Mouse (Mus musculus): Measurements from ENCODE around the gene Hmces. TPM values are rescaled to one million over a fixed set of nuclear protein-coding genes. Genes with fewer than 3 reads are reported as not detected.

Hmces gene
- 19.4 and 20.3 TPM in 2 replicates for polyA plus RNA-seq (2012; rRNA removed)

DNA sequence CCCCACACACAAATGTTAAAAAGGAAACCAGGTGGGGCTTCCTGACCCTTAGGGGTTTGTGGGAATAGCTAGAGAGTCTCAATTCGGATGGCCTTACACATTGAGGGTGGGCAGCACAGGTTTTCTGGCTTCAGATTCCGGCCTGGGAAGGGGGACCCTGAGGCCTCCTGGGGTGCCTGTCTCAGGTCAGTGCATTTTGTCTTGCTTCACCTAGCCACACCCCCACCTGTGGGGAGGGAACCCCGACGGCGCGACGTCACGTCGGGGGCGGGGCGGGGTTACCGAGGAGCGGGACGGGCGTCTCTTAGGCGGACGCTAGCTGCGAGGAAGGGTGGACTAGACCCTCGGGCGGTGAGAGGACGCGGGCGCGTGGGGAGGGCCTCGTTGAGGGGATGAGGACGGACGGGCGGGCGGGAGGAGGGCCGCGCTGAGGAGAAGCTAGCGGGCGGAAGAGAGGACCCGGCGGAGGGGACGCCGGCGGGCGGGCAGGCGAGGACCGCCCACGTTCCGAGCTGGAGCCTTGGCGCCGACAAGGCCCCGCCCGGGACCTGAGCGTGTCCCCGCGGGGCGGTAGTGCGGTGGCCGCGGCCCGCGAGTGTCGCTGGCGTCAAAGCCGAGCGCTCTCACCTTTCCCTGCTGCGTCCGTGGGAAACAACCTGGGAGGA, at the start of gene Hmces:
Gene Hmces, plus strand, starts transcription at position 275 of the 665 bp plus-strand sequence.
- peak; percentile 58 for DNase-seq (ENCODE audit: low read depth, low spot score)
- 1% methylated on average over 61 of the region's 62 CpGs for WGBS

DNA sequence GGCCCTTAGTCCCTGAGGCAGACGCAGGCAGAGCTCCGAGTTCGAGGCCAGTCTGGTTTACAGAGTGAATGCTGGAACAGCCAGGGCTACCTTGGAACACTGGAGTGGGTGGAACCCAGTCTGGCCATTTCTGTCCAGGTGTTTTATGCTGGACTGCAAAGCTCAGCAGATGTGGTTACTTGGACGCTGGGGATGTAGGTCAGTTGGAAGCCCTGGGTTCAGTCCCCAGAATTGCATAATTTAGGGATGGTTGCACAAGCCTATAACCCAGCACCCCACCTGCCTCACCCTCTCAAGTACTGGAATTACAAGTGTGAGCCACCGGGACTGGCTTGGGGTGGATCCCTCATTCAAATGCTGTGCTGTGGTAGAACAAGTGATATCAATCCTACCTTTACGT, 47.5 kb upstream of the Hmces start:
- 79% methylated on average over 6 of the region's 6 CpGs for WGBS
- DNase-seq (ENCODE audit: low read depth, low spot score) = no peak

DNA sequence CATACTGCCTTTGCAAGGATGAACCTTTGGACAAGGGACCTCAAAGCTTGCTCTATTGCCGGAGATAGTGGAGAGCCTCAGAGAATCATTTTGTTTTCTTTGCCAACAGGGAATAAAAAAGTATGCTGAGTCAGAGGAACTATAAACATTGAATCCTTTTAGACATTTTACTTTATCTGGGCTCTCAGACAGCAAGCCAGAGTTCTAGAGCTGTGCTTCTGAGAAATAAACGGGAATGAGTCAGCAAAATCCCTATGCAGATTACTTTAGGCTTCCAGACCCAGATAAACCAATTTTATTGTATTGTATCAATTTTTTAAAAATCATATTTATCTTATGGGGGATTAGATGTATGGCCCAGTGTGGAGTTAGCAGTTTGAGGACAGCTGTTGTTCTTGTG, 46.5 kb upstream of the Hmces start:
- 32% methylated on average over 2 of the region's 2 CpGs for WGBS
- no peak for DNase-seq (ENCODE audit: low read depth, low spot score)

DNA sequence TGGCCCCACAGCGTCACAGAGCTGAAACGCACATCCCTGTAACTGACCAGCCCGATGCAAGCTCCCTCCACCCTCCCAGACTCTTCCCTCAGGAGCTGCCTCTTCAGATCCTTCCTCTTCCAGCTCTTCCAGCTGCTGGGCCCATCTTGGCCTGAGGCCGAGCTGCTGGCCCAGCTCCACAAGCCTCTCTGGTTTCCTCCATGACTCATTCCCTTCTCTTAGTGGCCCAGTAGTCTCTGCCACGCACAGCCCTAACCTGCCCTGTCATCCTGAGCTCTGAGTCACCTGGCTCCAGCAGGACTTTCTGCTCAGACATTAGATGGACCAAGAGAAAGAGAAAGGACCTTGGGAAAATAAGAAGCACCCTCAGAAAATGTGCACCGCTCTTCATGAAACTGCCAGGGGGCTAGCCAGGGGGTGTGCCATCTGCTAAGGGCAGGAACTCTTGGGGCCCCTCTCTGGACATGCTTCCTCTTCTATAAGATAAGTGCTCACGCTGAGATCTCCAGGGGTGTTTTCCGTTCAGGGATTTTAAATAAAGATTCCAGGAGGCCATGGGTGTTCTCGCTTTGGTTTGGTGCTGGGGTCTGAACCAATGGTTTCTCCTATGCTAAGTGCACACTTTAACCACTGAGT, 44.7 kb upstream of the Hmces start:
- 22% methylated on average over 9 of the region's 9 CpGs for WGBS
- peak; percentile 84 for DNase-seq (ENCODE audit: low read depth, low spot score)

DNA sequence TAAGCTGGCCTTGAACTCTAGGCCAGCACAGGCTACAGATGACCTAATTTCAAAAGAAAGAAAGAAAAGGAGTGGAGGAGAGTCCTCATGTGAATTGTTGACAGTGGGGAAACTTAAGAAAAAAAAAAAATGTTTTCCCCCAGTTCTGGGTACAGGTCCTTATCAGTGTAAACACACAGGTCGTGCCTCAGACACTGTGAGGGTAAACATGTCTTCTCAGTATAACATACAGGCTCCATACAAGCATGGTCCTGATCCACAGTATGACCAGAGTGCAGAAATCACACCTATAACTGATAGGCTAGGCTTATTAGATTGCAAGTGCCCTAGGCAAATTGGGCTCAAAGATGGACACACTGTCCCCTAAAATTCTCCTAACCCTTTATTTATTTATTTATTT, 43.3 kb upstream of the Hmces start:
- DNase-seq (ENCODE audit: low read depth, low spot score) = no peak
- 27% methylated on average over 1 of the region's 1 CpGs for WGBS

DNA sequence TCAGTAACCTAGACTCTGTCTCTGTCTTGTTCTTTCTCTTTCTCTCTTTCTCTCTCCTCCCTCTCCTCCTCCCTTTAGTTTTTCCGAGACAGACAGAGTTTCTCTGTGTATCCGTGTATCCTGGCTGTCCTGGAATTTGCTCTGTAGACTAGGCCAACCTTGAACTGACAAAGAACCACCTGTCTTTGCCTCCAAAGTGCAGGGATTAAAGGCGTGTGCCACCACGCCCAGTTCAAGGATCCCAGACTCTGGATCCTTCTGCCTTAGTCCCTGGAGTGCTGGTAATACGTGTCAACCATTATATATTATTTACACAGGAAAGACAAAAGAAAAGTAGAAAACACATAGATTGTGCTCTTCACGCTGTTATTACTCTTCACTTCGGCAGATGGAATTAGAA, 42.5 kb upstream of the Hmces start:
- no peak for DNase-seq (ENCODE audit: low read depth, low spot score)
- WGBS = 35% methylated on average over 7 of the region's 7 CpGs

DNA sequence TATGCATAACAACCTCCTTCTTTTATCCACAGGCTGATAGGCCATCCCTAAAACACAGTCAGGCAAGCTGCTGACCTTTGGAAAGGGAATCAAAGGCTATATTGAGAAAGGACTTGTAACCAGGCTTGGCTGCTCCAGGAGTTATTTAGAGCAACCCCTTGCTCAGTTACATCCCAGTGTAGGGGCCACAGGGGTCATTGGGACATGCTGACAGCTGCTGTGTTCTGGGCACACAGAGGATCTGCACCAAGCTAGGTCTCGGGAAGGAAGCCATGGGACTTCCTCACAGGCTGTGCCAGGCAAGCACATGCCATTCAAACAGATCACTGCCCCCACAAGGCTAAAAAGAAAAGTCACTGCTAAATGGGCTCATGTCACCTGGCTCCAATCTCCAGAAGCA, 40.6 kb upstream of the Hmces start:
- WGBS = 60% methylated on average over 1 of the region's 1 CpGs
- DNase-seq (ENCODE audit: low read depth, low spot score) = no peak

DNA sequence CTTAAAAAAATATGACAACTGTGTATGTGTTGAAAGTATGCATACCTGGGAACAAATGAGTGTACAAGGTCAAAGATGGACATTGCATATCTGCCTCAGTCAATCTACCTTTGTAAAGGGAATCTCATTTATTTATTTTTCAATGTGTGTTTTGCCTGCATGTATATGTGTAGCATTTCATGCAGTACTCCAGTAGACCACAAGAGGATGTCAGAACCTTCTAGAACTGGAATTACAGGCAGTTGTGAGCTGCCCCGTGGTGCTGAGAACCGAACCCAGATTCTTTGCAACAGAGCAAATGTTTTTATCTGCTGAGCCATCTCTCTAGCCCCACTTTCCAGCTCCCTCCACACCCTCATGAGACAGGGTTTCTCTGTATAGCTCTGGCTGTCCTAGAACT, 39.8 kb upstream of the Hmces start:
- no peak for DNase-seq (ENCODE audit: low read depth, low spot score)
- WGBS = 91% methylated on average over 2 of the region's 2 CpGs

DNA sequence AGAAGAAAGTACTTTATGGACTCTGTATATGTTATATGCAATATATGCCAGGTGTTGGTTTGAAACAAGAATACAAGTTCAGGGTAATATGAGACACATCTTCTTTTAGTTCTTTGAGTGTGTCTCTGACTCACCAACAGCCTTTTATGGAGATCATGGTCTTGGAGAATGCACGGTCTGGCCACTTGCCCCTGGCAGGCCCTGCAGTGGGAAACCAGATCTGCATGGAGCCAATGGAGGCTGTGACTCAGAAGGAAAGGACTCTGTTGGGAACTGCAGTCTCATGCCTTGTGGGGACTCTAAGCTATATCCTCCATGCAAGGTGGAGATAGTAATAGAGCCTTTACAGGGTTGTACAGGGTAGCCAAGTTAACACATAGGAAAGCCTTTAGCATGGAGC, 38.7 kb upstream of the Hmces start:
- WGBS = 32% methylated on average over 1 of the region's 1 CpGs
- DNase-seq (ENCODE audit: low read depth, low spot score) = no peak

DNA sequence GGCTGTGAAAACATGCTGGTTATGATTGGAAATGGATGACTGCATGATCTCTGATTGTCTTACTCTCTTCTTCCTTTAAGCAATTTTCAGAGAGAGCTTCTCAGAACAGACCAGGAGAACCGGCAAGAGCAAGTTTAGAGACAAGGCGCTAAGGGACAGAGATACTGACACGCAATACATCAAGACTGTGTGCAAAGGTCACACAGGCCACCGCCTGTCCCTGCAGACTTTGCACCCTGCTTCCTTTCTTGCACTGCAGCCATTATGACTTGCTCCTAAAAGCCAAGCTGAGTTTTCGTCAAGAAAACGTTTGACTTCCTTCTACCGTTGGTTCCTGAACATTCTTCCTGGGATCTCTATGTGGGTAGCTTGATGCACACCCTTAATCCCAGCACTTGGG, 38.2 kb upstream of the Hmces start:
- WGBS = 37% methylated on average over 7 of the region's 7 CpGs
- DNase-seq (ENCODE audit: low read depth, low spot score) = no peak

DNA sequence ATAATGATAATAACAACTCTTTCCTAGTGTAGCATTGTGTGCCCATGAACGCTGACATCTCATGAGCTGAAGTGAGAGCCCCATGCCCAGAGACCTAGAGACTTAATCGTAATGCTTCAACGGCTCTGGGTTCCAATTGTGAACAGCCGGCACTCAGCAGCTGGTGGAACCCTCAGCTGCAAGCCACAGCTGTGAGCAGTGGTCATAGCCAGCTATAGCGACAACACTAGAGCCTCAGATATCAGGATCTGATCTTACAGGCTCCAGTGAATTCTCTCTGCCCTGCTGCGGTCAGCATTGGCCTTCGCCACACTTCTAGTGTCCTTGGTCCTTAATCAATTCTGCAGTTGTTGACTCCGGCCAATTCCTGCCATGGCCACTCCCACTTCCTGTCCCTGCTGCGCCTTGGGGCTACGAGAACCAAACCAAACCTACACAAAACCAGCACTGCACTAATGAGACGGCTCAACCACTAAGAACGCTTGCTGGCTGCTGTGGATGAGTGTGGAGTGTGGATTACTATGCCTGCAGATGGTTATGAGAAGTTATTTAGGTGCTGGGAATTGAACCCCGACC, 37.6 kb upstream of the Hmces start:
- WGBS = 78% methylated on average over 13 of the region's 13 CpGs
- no peak for DNase-seq (ENCODE audit: low read depth, low spot score)

DNA sequence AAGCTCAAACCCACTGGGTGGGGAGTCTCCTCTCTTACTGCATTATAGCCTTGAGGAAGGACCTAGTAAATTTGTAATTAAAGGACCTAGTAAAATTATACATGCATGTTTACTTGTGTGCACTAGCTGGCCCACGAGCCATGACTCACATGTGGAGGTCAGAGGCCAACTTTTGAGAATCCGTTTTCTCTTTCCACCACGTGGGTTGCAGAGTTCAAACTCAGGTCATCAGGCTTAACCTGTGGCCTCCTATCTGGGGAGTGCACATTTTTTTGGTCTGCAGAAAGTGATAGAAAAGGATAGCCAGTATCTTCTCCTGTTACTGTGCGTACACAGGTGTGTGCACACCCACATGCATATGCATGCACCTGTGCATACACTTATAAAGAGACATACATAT, 34.7 kb upstream of the Hmces start:
- DNase-seq (ENCODE audit: low read depth, low spot score) = no peak
- 29% methylated on average over 4 of the region's 4 CpGs for WGBS

DNA sequence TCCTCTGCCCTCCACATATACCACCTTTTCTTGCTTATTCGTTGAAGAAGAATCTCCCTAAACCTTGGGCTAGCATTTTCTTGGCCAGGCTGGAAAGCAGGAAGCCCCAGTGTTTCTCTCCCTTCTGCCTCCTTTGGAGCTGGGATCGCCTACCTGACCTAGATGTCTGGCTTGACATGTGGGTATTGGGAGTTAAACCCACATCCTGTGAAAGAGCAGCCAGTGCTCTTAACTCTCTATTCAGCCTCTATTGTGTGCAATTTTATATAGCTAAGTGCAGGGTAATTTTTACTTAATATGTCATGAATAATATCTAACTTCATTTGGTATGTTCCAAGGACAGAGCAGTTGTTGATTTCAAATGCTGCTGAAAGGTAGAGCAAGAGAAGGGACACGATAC, 34.1 kb upstream of the Hmces start:
- DNase-seq (ENCODE audit: low read depth, low spot score) = no peak
- 70% methylated on average over 3 of the region's 3 CpGs for WGBS

DNA sequence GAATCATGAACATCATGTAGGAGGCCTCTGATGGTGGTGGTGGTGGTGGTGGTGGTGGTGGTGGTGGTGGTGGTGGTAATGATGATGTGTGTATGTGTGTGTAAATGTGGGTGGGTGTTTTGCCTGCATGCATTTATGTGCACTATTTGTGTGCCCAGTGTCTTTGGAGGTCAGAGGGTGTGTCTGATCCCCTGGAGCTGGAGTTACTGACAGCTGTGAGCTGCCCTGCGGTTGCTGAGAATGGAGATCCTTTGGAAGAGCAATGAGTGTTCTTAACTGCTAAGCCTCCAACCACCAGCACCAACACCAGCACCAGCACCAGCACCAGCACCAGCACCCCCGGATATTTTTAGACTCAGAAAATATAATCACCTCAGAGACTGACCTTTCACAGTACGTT, 31.5 kb upstream of the Hmces start:
- WGBS = 79% methylated on average over 3 of the region's 3 CpGs
- no peak for DNase-seq (ENCODE audit: low read depth, low spot score)

DNA sequence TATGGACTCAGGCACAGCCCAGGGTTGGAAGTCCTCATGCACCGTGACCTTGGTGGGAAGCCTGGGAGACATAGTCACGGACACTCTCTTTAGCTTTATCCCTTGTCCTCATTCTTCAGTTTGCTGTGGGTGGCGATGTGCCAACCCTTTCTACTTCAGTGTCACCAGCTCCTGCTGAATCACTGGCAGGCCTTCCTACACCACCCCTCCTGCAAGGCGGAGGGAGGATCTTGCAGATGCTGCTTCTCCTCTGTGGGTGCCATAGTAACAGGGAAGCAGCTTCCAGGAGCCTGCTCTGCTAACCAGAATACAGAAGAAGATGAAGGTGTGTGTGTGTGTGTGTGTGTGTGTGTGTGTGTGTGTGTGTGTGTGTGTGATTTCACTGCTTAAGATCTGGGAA, 30.9 kb upstream of the Hmces start:
- 64% methylated on average over 4 of the region's 4 CpGs for WGBS
- no peak for DNase-seq (ENCODE audit: low read depth, low spot score)

DNA sequence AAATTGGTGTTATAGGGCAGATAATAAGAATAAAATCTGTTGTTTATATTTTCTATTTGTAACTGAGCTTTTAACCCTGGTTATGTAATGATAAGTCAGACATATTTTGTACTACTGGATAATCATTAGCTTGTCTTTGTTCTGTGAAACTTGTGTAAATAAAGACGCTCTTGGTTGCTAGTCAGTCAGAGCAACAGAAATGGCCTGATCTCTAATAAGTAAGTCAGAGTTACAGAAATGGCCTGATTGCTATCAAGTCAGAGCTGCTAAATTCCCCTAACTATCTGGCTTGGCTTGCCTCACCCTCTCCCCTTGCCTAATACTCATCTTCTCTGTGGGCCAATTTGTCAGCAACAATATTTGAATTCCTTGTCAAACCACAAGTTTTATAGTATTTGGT, 27.0 kb upstream of the Hmces start:
- WGBS = 16% methylated on average over 1 of the region's 1 CpGs
- DNase-seq (ENCODE audit: low read depth, low spot score) = no peak

DNA sequence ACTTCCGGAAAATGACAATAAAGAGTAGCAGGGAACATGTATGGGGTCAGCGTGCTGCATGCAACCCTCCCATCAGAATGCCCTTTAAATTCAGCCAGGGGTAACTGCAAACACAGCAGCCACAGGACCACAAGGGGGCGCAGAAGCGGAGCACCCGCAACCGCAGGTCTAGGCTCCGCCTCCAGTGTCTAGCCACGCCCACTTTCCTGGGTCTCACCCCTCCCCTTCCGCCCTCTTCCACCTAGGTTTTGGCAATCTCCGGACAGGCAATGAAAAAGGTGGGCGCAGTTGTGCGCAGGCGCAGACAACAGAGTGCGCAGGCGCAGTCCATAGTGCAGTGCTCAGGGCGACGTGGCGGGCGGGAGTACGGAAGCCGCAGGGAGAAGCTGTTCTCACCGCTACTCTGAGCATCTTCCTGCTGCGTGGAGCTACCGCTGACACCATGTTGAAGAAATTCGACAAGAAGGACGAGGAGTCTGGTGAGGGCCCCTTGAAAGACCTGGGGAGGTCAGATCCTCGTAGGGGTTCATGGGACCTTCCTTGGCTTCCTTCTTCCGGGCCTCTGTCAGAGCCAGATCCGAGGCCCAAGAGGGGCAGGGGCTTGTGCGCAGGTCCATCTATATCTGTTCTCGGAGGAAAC, 26.0 kb upstream of the Hmces start, which contains the start of gene Copg1:
Gene Copg1, plus strand, starts transcription at position 221 of the 640 bp plus-strand sequence.
- peak; percentile 97 for DNase-seq (ENCODE audit: low read depth, low spot score)
- WGBS = under 1% methylated on average over 31 of the region's 31 CpGs

DNA sequence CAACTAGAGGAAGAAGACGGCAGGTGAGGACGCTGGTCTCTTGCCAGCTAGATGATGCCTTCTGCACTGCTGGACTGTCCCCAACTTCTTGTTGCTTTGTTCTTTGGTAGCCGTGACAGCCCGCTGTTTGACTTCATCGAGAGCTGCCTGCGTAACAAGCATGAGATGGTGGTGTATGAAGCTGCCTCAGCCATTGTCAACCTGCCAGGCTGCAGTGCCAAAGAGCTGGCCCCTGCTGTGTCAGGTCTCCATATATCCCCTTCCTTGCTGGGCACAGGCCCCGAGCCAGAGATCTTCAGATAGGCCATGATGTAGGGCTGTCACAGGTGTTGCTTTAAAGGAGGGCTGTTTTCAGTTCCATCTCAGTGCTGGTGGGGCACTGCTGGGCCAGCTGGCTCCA, 19.8 kb upstream of the Hmces start:
- 83% methylated on average over 7 of the region's 7 CpGs for WGBS
- DNase-seq (ENCODE audit: low read depth, low spot score) = no peak

DNA sequence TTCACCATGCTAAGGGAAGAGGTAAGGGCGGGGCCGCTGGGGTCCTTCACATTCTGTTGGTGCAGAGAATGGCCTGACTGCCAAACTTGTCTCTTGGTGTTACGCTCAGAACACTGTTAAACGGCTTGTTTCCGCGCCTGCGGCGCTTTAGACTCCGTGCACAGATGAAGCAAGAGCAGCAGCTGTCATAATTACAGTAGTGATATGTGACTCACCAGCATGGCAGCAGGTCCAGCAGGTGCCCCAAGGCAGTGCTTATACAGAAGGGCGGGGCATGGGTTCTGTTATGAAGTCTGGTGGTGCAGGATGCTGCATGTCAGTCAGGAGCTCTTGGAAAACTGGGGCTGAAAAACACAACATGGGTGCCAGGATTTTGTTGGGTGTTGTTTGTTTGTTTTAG, 15.7 kb upstream of the Hmces start:
- 50% methylated on average over 10 of the region's 10 CpGs for WGBS
- no peak for DNase-seq (ENCODE audit: low read depth, low spot score)

DNA sequence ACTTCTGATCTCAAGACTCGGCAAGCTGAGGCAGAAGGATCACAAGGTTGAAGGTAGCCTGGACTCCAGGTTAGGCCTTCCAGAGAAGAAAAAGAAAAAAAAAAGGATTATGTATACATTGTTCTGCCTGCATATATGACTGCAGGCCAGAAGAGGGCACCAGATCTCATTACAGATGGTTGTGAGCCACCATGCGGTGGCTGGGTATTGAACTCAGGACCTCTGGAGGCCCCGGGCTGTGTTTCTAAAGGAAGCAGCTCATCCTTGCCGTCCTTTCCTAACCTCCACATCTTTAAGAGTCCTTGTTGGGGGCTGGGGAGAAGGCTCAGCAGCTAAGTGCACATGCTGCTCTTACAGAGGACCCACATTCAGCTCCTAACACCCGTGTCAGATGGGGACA, 7.1 kb upstream of the Hmces start:
- 74% methylated on average over 5 of the region's 5 CpGs for WGBS
- DNase-seq (ENCODE audit: low read depth, low spot score) = no peak

DNA sequence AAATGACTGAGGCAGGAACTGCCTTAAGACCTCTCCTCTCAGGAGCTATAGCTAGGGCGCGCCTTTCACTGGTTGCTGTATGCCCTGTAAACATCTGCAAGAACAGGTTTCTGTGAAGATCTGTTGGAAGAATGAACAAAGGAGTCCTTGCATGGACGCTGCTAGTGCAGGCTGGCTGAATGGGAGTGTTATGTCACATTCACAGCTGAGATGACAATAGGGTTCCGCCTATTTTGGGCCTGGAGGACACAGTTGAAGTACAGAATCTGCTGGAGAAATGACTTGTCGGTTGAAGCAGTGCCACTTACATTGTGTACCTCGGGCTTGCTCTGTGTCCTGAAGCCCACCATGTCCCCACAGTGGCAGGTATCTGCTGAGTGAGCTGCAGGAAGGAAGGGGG, 4.6 kb upstream of the Hmces start:
- 88% methylated on average over 6 of the region's 6 CpGs for WGBS
- no peak for DNase-seq (ENCODE audit: low read depth, low spot score)
